Mouse (Mus musculus): ENCODE data around the gene Ajap1.

DNA sequence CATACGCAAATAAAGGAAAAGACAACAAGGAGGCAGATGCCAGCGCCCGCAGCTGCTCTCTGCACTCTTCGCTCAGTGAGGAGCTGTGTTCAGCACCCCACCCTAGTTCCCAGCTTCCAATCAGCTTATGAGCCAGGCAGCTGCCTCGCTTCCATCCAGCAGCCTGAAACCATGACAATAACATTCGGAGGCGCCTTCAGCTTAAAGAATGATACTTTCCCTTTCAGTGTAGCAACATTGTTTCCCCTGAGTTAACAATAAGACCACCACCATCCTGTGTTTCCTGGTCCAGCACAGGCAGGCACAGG, 124.4 kb downstream of the Ajap1 start:
- TF ChIP-seq HCFC1 (IDR thresholded peaks at IDR 0.05; ENCODE audit: borderline replicate concordance, insufficient read depth, low read length) (no peak), MAFK (IDR thresholded peaks at IDR 0.05; ENCODE audit: insufficient read depth, low read depth, low read length) (no peak), ZC3H11A (IDR thresholded peaks at IDR 0.05; ENCODE audit: borderline replicate concordance, low read depth, low read length) (no peak), CHD2 (IDR thresholded peaks at IDR 0.05; ENCODE audit: low read depth, low read length) (no peak)
